Mouse (Mus musculus): ENCODE results near the gene Polr3h. TPM values are rescaled to one million over a fixed set of nuclear protein-coding genes. Genes with fewer than 3 reads are reported as not detected.

Polr3h gene
- total and polyA plus RNA-seq, 3 experiments = 15.6 to 34.4 (median 17.5) TPM

DNA sequence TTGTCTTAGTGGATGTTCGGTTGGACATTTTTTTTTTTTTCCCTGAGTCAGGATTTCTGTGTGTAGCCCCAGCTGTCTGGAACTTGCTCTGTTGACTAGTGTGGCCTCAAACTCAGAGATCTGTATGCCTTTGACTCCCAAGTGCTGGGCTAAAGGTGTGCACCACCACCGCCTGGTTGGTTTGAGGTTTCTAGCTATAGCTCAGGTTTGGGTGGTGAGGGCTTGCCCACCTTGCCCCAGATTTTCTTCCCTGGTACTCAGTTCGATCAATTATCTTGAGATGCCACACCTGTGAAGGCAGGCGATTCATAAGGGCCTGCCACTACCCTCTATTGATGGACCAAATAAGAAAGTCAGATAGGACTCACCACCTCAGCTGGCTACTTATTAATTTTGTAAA, 78.9 kb downstream of the Polr3h start:
- DNase-seq = no peak

DNA sequence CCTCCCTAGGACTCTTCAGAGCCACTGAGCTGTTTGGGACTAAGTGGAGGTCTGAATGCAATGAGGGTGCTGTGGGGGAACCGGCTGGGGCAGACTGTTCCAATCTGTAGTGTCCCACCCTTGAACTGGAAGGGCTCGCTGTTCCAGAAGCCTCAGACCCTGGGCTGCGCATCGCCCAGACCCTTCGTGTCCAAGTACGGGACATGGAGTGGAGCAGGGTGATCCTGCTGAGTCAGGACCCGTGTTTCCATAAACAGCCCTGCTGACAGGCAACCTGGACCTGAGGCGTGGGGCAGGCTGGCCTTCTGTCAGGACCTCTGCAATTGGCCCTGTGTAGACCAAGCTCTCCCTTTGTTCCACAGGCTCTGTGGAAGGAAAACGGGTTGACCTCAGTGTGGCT, 79.3 kb downstream of the Polr3h start:
- DNase-seq = no peak

DNA sequence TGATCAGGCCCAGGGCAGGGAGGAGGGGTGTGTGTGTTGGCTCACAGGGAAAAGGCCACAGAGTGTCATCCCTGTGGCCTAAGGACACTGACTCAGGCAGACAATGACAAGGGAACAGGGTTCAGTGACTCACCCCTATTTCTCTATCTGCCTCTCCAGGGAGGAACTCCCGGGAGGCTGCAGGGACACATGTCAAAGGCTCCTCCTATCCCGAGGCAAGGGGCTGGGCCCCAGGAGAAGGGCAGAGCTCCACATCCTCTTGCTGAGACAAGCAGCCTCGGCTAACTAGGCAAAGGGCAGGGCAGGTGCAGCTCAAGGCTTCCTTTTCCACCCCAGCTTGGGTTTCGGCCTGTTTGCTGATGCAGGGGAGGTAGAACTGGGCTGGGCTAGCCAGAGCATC, 80.3 kb downstream of the Polr3h start:
- DNase-seq = peak; percentile 95

DNA sequence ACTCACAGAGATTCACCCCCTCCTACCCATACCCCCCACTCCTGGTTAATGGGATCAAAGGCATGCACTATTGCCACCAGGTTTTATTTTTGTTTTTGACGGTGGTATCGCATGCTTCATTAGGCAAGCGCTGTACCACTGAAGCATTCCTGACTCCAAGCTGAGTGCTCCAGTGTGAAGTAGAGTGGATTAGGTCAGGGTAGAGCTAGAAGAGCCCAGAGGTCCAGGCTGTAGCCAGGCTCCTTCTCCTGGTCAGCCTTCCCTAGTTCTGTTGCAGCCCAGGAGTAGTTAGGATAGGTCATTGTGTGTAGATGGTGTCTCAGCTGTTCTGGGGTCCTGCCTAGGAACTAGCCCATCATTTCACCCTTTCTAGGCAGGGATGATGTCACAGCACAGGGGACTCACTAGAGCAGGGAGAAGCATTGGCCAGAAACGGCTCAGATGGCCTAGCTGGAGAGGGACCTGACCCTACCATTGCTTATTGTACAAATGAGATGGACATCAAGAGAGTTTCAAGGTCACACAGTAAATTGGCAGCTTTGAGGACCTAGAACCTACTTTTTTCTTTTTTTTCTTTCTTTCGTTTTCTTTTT, 80.9 kb downstream of the Polr3h start:
- DNase-seq = peak; percentile 50

DNA sequence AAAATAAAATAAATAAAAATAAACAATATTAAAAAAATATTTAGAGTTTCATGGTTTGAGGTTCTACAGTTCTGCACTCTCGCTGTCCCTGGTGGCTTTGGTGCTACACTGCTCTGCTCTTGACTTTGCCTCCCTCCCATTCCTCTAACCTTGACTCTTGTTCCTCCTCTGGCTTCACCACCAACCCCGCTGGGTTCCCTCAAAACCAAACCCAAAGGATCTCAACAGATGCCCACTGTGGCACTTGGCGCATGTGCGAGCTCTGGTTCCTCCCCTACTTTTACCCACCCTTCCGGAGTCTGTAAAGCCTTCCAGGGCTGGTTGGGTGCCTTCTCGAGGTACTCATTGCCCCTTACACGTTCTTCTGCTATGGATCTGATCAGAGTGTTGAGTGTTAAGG, 83.8 kb downstream of the Polr3h start:
- DNase-seq = no peak

DNA sequence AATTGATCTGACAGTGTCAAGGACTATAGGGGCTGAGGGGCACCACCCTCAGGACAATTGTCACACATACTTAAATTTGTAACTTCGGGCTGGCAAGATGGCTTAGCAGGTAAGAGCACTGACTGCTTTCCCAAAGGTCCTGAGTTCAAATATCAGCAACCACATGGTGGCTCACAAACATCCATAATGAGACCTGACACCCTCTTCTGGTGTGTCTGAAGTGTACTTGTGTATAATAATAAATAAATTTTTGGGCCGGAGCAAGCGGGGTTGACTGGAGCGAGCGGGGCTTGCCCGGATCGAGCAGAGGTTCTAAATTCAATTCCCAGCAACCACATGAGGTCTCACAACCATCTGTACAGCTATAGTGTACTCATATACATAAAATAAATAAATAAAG, 85.7 kb downstream of the Polr3h start:
- DNase-seq = no peak

DNA sequence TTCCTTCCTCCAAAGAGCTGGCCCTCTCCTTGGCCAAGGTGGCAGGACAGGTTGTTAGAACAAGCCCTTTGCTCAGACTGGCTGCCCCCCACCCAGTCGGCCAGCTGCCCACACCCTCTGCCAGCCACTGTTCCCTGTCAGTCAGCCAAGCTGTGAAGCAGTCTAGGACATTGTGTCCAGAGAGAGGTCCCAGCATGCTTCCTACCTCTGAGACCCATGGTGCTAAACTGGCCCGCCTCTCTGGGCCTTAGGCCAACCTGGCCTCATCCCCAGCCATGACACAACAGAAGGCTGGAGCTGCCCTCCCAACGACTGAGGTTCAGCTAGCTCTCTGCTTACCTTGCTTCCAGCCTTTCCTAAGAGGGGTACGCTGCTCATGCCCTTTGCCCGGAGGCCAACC, 86.4 kb downstream of the Polr3h start:
- DNase-seq = peak; percentile 93

DNA sequence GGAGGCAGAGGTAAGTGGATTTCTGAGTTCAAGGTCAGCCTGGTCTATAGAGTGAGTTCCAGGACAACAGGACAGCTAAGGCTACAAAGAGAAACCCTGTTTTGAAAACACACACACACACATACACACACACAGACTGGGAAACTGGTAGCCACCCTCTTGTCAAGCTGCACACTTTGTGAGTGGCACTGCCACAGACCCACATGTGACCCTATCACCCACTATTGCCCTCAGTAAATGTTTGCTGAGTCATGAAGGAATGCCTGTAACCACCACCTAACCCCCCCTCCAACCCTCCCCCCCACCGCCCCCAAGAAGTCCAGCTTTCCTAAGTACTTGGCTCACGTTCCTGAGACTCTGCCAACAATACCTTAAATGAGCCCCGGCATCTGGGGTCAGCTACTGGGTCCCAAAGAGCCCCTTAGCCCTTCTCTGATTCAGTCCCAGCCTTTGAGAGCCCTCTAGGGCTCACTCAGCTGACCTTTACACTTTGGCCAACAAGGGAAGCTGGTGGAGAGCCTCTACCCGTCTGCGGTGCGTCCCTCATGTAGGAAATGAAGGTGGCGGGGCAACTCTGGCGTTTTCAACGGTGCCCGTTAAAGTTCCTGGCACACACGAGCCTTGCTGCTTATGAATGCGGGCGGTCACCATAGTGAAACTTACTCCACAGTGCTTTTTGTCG, 87.3 kb downstream of the Polr3h start:
- DNase-seq = no peak

Other genes with a start within 250 kb of the Polr3h start
- 1 to 10 TPM; 2.3 to 4.4 TPM for gene Chadl, start 229.0 kb downstream of the Polr3h start, total RNA-seq (2021)
- 32.2 and 38.7 TPM in 2 replicates for gene Chadl, start 229.0 kb downstream of the Polr3h start, polyA plus RNA-seq (2012; rRNA removed)
- 10 to 100 TPM; 62.9 to 87.9 TPM for gene Zc3h7b, start 181.2 kb downstream of the Polr3h start, total RNA-seq (2021)
- gene Zc3h7b, start 181.2 kb downstream of the Polr3h start, polyA plus RNA-seq (2012; rRNA removed) = 54.0 and 60.6 TPM in 2 replicates
- 10 to 100 TPM; 57.1 to 73.0 TPM for gene Rangap1, start 180.7 kb downstream of the Polr3h start, total RNA-seq (2021)
- 20.8 and 24.9 TPM in 2 replicates for gene Rangap1, start 180.7 kb downstream of the Polr3h start, polyA plus RNA-seq (2012; rRNA removed)
- gene Tef, start 123.8 kb downstream of the Polr3h start, total RNA-seq (2021) = 100 to 1,000 TPM in 1 of 2 experiments, 10 to 100 TPM in 1; 35.0 to 100 TPM
- 35.0 and 69.3 TPM in 2 replicates for gene Tef, start 123.8 kb downstream of the Polr3h start, polyA plus RNA-seq (2012; rRNA removed)
- 100 to 1,000 TPM in 1 of 2 experiments, 10 to 100 TPM in 1; 96.0 to 102 TPM for gene Tob2, start 67.4 kb downstream of the Polr3h start, total RNA-seq (2021)
- 69.9 and 76.1 TPM in 2 replicates for gene Tob2, start 67.4 kb downstream of the Polr3h start, polyA plus RNA-seq (2012; rRNA removed)
- gene Phf5a, start 54.3 kb downstream of the Polr3h start, total RNA-seq (2021) = 10 to 100 TPM; 59.6 to 59.8 TPM
- gene Phf5a, start 54.3 kb downstream of the Polr3h start, polyA plus RNA-seq (2012; rRNA removed) = 27.7 and 37.1 TPM in 2 replicates
- gene Aco2, start 53.9 kb downstream of the Polr3h start, total RNA-seq (2021) = 1,000 to 10,000 TPM; 1,000 to 1,044 TPM
- gene Aco2, start 53.9 kb downstream of the Polr3h start, polyA plus RNA-seq (2012; rRNA removed) = 391 and 396 TPM in 2 replicates
- gene Csdc2, start 10.5 kb upstream of the Polr3h start, total RNA-seq (2021) = 10 to 100 TPM; 10.1 to 19.5 TPM
- gene Csdc2, start 10.5 kb upstream of the Polr3h start, polyA plus RNA-seq (2012; rRNA removed) = 33.6 and 50.1 TPM in 2 replicates
- 10 to 100 TPM; 70.6 to 74.8 TPM for gene Pmm1, start 34.7 kb upstream of the Polr3h start, total RNA-seq (2021)
- gene Pmm1, start 34.7 kb upstream of the Polr3h start, polyA plus RNA-seq (2012; rRNA removed) = 114 and 118 TPM in 2 replicates
- not detected for gene 1700029P11Rik, start 54.3 kb upstream of the Polr3h start, total RNA-seq (2021)
- not detected in 2 replicates for gene 1700029P11Rik, start 54.3 kb upstream of the Polr3h start, polyA plus RNA-seq (2012; rRNA removed)
- gene Xrcc6, start 61.6 kb upstream of the Polr3h start, total RNA-seq (2021) = 10 to 100 TPM; 73.2 to 87.0 TPM
- gene Xrcc6, start 61.6 kb upstream of the Polr3h start, polyA plus RNA-seq (2012; rRNA removed) = 23.8 and 27.6 TPM in 2 replicates
- gene Desi1, start 107.6 kb upstream of the Polr3h start, total RNA-seq (2021) = 100 to 1,000 TPM in 1 of 2 experiments, 10 to 100 TPM in 1; 56.0 to 149 TPM
- 100.0 and 101 TPM in 2 replicates for gene Desi1, start 107.6 kb upstream of the Polr3h start, polyA plus RNA-seq (2012; rRNA removed)
- 10 to 100 TPM; 84.9 to 91.7 TPM for gene Snu13, start 121.4 kb upstream of the Polr3h start, total RNA-seq (2021)
- 61.5 and 68.6 TPM in 2 replicates for gene Snu13, start 121.4 kb upstream of the Polr3h start, polyA plus RNA-seq (2012; rRNA removed)
- not detected for gene 4930407I10Rik, start 132.9 kb upstream of the Polr3h start, total RNA-seq (2021)
- gene 4930407I10Rik, start 132.9 kb upstream of the Polr3h start, polyA plus RNA-seq (2012; rRNA removed) = not detected in 2 replicates
- 1 to 10 TPM in 1 of 2 experiments, under 1 TPM in 1; 0.35 to 3.2 TPM for gene Mei1, start 143.8 kb upstream of the Polr3h start, total RNA-seq (2021)
- gene Mei1, start 143.8 kb upstream of the Polr3h start, polyA plus RNA-seq (2012; rRNA removed) = not detected in 2 replicates
- 1 to 10 TPM; 6.2 to 8.5 TPM for gene Ccdc134, start 201.7 kb upstream of the Polr3h start, total RNA-seq (2021)
- 20.7 and 26.5 TPM in 2 replicates for gene Ccdc134, start 201.7 kb upstream of the Polr3h start, polyA plus RNA-seq (2012; rRNA removed)
- gene Srebf2, start 220.9 kb upstream of the Polr3h start, total RNA-seq (2021) = 100 to 1,000 TPM in 1 of 2 experiments, 10 to 100 TPM in 1; 93.2 to 101 TPM
- 232 and 261 TPM in 2 replicates for gene Srebf2, start 220.9 kb upstream of the Polr3h start, polyA plus RNA-seq (2012; rRNA removed)